Mouse (Mus musculus) c-Kit-positive CD71-positive TER-119-positive erythroid progenitor cells, embryonic 14.5 days (primary cell): ENCODE results near the gene St6galnac3.
A peak's percentile ranks its signal among the peaks of the same experiment; 100 is the strongest.

Experiments used
- DNase-seq: peaks from one replicate; pipeline ENCODE4 v3.0.0-alpha.2; 2013; ENCODE audit warnings: low spot score

The St6galnac3 gene

DNA sequence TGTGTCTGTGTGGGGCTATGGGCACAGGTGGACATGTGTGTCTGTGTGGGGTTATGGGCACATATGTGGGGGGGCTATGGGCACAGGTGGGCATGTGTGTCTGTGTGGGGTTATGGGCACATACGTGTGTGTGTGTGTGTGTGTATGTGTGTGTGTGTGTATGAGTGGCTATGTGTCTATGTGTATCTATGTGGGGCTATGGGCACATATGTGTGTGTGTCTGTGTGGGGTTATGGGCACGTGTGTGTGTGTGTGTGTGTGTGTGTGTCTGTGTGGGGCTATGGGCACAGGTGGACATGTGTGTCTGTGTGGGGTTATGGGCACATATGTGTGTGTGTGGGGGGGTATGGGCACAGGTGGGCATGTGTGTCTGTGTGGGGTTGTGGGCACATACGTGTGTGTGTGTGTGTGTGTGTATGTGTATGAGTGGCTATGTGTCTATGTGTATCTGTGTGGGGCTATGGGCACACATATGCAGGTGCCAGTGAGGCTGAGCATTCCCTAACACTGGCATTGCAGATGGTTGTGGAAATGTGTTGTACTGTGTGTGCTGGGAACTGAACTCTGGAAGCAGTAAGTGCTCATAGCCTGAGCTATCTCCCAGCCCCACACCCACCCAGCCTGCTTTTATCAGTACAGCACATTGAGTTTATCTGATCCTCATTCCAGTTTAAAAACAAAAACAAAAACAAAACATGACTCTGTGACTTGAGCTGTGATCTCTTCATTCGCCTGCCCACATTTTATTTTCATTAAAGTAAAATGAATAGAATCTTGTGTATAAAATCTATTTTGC, 8.6 kb upstream of the St6galnac3 start:
- DNase-seq, result peak; percentile 78

DNA sequence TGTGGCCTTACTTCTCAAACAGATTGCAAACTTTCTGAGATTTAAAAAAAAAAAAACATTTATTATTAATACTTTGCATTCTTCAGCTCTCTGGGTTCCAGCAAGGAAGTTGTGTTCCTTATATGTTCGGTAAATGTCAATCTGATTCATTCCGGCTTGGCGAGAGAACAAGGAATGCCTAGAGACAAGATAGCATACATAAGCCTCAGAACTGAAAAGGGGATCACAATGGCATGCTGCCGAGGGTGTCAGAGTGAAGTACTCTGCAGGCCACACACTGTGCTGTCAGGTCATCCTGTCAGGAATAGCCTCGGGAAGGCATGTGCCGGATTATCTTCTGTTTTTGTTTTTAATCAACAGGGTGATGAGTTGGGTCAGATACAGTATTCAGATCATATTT, 7.8 kb upstream of the St6galnac3 start:
- no peak for DNase-seq

DNA sequence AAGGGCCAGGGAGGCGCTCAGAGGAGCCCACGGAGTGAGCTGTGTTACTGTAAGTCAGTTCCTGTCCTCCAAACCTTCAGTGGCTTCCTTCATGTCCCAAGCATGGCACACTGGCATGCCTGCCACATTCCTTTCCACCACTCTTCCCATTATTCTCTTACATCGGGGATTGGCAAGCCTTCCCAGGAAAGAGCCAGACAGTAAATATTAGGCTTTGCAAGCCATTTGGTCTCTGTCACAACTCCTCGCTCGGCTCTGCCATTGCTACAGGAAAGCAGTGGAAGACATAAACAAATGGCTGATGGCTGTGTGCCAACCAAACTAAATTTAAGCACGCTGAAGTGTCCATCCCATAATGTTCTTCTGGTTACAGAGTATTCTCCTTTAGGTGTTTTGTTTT, 7.1 kb upstream of the St6galnac3 start:
- DNase-seq, result no peak

DNA sequence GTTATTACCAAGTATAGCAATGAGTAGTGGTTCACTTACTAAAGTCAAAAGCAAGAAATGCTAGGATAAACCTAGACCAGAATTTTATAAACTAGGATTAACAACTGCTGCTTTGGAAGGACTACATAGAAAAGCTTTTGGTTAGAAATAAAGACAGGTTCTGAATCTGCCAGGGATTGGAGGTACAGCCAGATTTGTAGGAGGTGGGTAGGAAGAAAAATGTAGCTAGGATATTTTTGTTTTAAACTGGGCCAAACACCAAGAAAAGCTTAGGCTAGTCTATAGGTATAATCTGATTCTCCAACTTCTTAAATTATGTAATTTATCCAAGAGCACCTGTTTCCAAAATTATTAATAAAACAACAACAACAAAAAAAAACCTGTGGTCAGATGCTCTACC, 3.6 kb upstream of the St6galnac3 start:
- DNase-seq, result no peak

DNA sequence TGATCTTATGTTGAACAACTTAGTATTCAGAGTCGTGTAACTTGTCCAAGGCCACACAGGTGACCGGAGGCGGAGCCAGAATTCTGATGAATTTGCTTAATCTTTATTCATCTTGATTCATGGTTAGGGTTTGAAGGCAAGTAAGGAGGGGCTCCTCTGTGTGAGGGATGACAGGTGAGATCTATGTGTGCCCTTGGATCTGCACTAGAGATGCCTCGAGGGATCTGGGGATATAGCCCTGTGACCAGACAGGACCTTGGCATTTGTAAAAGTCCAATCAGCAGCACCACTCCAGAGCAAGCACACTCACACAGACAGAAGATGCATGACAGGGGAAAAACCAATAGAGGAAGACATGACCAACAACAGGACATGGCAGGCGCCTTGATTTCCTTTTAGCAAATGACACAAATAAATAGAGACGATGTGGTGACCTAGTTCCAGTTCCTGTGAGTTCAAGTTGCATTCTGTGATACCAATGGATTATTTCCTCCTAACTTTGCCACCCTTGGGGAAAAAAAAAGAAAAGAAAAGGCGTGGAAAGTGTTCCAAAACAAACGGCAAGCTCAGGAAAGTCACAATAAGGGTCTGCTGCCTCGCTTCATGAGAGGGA, 1.4 kb downstream of the St6galnac3 start:
- no peak for DNase-seq

DNA sequence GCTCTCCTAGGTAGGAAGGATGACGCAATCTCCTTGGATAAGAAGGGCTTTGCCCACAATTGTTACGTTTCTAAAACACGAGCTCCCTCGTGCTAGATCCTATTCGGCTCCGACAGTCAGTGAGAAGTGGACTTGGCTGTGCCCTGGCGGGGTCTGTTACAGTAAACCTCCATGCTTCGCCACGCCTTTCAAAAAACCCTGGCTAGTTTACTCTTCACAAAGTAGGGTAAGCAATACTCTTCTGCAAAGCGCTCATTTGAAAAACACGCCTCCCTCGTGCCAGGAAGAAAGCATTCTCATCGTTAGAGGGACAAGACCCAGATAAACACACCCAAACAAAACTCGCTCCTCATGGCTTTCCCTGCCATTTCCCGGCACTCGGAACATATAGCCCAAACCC, 3.4 kb downstream of the St6galnac3 start:
- no peak for DNase-seq

DNA sequence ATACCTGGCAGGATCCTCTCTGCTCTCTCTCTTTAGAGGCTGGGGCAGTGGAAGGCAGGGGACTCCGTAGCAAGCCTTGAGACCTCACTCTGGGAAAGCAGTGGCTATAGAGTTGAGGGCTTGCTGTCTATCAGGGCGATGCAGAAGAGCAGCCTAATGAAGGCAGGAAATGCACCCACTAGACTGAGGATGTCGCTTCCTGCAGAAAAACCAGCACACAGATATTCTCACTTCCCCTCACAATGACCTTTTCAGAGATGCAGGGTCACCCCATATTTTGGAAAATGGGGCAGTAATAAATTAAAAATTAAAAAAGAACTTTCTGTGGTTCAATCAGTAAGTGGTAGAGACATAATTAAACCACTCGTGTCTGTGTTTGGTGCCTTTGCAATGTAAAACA, 4.1 kb downstream of the St6galnac3 start:
- no peak for DNase-seq

DNA sequence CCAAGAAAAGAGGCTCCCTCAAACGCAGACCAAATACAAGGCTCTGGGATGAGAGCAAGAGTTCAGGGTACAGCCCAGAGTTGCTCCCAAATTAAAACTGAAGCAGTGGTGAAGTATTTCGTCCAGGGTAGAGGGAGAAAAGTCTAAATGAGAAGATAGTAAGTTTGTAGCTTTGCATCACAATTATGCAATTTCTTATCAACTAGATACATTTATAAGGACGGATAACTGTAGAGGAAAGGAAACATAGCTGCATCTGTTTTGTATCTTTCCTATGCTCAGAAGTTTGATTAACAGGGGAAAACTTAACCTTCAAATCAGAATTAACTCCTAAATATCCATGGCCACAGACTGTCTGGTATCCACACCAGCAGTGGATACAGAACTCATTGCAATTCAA, 4.7 kb downstream of the St6galnac3 start:
- DNase-seq, result no peak

DNA sequence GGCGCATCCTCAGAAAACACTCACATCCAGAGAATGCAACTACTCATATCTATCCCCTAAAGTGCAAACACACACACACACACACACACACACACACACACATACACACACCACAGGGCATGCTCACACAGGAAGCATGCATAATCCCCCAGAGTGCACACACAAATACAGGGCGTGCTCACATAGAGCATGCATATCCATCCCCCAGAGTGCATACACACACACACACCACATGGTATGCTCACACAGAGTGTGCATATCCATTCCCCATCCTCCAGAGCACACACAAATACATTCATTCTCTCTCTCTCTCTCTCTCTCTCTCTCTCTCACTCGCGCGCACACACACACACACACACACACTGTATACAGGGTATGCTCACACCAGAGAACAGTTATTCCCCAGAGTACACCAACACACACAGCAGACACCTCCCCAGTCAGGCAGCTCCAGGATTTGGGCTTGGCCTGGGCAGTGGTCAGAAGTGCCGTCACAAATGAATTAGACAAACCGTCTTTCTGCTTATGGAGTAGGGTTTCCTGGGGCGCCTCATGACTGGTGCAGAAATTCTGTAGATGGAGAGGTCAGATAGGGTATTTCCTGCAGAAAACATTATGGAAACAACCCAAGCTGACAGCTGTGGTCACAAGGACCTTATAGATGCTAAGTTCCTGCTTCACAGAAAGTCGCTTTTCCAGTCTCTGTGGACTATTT, 5.6 kb downstream of the St6galnac3 start:
- no peak for DNase-seq

DNA sequence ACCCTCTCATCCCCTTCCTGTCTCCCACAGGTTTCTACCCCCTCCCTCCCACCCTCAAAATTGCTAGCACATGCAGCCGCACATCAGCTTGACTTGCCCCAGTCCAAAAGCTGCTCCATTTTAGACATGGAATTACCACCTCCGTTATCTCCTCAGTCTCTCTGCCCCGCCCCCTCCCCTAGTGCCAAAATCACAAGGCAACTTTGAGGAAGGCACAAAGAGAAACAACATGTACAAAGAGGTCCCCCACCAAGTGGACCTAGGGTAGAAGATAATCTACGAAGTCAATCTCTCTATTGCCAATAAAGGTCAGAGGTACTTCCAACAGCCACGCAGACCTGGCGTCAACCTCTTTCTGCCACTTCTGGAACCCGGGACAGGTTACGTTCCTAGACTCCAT, 6.2 kb downstream of the St6galnac3 start:
- DNase-seq, result no peak

DNA sequence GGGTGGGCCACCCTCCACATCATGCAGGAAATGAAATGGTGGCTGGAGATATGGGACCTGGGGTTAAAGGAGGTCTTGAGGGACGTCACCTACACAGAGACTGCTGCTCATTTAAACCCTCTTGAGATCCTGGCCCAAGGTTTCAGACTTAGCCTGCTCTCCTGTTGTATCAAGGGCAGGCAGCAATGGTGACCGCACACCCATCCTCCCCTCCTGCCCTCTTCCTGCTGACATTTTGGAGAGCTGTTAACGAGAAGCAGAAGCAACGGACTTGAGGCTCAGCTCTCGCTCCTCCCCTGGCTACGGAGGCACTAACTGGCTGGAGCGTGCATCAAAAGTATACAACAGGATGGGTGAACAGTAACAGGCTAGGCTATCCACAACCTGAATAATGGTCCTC, 7.2 kb downstream of the St6galnac3 start:
- no peak for DNase-seq

DNA sequence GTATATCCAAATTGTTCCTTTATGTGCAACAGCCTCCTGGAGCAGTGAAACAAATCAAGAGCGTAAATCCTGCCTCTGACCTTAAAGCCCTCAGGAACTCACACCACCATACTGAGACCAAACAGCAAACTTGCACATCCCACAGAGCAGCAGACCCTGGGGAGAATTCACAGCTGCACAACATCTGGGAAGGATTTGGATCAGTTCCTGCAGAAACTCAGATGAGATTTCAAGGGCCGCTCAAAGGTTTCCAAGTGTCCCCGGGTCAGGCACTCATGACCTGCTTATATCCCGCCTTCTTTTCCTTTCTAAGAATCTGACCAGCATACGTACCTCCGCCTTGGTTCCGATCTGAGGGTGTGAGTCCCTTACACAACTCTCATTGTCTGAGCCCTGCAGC, 9.3 kb downstream of the St6galnac3 start:
- no peak for DNase-seq

DNA sequence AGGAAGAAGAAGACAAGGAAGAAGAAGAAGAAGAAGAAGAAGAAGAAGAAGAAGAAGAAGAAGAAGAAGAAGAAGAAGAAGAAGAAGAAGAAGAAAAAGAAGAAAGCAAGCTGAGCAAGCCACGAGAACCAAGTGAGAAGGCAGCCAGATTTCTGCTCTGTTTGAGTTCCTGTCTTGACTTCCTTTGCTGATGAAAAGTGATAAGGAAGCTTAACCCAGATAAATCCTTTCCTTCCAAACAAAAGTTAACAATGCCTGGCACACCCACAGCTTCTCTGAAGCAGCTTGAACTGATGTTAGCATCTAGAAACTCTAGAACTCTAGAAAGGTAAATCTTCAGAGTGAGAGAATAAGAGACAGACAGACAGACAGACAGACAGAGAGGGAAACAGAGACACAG, 14.4 kb downstream of the St6galnac3 start:
- DNase-seq, result no peak

DNA sequence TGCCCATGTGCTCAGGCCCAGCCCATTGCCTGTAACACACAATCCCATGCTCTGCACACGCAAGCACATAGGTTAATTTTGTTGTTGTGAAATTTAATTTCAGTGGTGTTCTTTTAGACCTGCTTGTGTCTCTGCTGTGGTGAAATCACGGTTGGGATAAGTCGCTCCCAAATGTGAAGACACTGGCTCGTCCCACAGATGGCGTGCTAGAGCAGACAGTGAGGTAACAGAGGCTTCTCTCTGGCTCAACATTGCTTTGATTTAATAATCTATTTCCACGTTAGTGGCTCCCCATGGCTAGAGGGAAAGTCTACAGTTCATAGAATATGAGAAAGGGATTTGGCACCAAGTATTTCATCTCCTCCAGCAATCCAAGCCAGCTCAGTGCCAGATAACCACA, 17.3 kb downstream of the St6galnac3 start:
- DNase-seq, result no peak

DNA sequence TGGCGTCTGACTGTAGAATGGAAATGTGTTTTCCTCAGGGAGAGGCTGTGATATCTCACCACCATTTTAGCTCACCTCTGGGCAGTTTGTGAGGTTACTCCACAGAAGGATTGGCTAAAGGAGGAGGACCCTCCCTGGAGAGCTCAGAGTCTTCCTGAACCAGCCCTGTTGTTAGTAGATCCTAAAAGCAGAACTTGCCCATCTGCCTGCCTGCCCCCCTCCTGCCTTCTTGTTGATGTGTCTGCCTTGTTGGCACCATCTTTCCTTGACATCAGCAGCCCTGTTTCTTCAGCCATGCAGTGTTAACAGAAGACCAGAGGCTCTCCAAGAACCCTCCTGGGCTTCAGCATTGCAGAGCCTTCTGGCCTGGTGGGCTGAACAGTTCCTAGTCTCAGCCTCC, 18.1 kb downstream of the St6galnac3 start:
- DNase-seq, result no peak

DNA sequence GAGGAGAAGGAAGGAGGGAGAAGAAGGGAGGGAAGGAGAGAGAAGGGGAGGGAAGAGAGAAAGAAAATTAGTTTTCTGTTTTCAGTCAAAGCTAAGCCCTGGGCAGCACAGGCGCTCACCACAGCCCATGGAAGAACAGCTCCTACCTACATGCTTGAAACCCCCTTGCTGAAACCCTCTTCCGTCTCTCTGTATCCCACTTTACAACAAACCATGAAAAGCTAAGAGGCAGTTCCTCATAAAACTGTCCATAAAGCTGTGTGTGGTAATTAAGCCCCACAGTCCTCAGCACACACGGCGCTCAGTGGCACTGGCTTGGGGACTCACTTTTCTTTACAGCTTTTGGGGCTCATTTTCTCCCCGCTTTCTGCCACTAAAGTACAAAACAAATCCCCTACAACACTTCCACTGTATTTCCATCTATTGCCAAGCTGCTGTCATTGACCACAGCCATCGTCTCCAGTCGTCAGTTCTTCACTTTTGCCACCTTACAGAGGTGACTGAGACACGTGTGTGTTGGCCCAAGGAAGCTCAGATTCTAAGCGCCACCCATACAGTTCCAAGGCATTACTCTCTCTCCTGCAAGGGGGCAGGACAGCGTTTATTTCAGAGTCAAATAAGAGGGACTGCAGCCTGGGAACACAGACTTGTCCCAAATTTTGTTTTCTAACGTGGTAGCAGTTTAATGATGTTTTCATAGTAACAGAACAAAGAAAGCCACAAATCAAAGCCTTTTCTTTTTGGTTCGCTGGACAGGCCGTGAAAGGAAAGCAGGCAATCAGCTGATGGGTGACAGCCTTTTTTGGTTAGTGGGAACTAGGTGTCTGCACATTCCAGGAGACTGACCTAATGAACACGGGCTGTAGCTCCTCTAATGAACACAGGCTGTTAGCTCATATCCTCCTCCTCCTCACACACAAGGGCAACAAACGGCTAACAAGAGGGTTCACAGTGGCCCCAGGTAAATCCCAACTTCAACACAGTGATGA, 22.9 kb downstream of the St6galnac3 start:
- no peak for DNase-seq

DNA sequence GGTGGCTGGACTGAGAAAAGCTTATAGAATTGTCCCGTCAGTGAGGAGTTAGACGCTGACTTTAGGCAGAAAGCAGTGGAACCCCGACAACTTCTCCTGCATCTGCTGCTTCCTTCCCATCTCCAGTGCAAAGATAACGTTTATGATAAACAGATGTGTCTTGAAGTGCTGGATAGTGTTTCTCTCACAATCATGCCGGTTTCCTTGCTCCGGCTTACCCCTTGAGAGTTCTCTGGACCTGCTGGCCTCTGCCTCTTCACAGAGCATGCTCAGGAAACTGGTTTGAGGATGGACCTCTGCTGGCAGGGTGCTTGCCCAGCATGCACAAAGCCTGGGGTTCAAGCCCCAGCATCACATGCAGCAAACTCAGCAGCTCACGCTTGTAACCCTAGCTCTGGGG, 23.8 kb downstream of the St6galnac3 start:
- DNase-seq, result no peak

DNA sequence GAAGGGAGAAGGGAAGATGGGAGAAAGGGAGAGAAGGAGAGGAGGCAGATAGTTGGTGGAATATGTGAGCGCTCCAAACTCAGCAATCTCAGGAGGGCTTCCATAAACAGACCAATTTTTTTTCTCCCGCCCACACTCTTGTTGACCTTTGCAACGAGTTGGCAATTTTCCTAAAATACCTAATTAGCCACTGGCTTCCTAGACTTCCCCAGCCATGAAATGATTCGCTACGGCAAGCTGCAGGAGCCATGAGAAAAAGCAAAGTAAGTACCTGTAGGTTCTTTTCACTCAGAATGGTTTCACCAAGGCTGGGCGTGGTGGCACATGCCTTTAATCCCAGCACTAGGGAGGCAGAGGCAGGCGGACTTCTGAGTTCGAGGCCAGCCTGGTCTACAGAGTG, 25.9 kb downstream of the St6galnac3 start:
- no peak for DNase-seq

DNA sequence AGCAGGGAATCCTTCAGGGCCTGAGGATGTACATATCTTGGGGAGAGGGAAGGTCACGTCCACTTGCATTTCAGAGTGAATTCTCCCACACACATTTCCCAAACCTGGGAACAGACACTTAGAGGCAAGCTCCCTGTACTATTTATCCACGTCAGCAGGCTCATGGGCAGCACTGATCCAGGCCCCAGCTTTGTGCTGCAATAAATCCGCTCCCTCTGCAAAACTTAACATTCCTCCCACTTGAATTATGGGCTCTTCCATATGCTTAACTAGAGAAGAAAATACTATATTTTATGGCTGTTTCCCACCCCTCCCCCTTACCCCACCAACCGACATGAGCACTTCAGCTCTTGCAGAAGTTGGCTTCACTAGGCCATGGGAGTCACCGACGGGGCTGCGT, 32.0 kb downstream of the St6galnac3 start:
- no peak for DNase-seq

DNA sequence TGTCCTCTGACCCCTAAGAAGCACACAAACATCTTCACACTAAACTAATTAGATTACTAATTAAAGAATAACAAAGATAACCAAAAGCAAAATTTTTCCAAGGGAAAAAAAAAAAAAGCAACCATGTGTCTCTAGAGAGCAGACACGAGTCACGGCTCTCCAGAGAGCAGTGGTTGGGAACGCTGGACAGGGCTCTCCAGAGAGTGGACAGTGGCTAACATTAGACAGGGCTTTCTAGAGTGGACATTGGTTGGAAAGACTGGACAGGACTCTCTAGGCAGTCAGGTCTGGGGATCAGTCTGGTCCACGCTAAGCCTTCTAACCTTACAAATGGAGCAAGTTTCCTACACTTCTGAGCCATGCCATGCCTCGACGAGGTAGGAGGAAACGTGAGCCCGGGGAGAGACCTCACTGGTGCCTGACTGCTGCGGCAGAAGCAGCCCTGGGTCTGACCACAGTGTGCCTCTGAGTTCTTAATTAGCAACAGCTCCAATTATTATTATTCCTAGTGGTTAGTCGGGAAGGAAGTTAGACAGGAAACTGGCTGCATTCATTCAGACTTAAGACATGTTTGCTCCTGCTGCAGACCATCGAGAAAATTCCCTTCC, 32.7 kb downstream of the St6galnac3 start:
- no peak for DNase-seq

DNA sequence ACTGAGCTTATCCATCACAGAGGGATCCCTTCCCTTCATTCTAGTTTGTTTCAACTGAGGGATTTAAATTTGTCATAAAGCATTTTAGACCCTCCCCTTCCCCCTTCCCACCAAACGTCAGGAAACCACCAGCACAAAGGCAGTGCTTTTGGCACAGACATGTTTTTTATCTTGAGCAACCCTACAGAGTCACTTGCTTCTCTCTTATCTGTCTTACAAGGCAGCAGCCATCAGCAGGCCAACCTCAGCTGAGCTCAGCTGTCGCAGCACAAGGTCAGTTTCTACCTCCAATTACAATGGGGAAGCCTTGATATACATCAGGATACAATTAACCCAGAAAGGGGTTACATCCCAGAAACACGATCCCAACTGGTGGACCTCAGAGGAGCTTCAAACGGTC, 33.4 kb downstream of the St6galnac3 start:
- peak; percentile 61 for DNase-seq

DNA sequence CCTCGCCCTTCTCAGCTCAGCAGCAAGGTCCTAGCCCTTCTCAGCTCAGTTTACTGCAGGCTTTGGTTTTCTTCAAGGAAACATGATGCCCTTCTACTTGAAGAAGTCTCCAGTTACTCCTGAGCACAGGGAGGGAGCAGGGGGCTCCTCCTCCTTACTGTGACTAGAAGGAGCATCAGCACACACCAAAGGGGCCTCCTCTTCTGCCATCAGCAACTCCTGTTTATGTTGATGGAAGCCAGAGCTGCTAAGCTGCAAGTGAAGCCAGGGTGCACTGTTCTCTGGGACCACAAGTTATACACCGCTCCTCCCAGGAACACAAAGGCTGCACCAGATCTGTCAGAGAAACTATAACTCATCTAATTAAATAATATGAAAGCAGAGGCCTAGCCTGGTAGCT, 34.4 kb downstream of the St6galnac3 start:
- no peak for DNase-seq
